Mouse (Mus musculus): ENCODE results near the gene Cse1l. TPM values are rescaled to one million over a fixed set of nuclear protein-coding genes. Genes with fewer than 3 reads are reported as not detected.

Gene Cse1l
- total RNA-seq, 2 experiments from 2014 or later: 137 to 146 TPM

DNA sequence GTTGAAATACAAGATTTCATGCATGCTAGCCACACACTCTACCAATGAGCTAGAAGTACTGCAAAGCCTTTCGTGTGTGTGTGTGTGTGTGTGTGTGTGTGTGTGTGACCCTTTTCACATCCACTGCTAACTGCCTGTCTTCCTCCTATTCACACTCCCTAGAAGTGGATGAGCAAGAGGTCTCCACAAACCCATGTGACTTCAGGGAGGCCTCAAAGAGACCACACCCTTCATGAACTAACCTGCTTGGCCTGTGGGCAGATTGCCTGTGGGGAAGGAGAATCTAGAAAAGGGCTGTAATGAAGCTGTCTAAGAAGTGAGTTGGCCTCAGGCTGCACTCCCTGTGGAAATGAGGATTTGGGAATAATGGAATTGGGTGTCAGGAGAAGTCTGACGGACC, 6.7 kb upstream of the Cse1l start:
- ATAC-seq (replicated peaks; ENCODE audit: low FRiP score, low TSS enrichment, poor library complexity, severe bottlenecking): no peak

DNA sequence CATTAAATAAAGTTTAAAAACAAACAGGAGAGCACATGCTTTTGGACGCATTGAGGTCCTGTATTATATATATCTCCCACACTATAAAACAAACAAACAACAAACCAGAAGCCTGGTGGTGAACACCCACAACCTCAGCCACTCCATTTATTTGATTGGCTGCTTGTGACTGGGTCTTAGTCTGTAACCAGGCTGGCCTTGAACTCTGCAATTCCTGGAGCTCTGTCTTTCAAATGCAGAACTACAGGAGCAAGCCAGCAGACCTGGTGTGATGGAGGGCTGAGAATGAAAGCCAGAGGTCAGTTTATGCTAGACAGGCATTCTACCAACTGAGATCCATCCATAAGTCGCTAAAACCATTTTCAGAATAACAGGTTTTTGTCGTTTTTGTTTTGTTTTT, 6.1 kb upstream of the Cse1l start:
- no peak for ATAC-seq (replicated peaks; ENCODE audit: low FRiP score, low TSS enrichment, poor library complexity, severe bottlenecking)

DNA sequence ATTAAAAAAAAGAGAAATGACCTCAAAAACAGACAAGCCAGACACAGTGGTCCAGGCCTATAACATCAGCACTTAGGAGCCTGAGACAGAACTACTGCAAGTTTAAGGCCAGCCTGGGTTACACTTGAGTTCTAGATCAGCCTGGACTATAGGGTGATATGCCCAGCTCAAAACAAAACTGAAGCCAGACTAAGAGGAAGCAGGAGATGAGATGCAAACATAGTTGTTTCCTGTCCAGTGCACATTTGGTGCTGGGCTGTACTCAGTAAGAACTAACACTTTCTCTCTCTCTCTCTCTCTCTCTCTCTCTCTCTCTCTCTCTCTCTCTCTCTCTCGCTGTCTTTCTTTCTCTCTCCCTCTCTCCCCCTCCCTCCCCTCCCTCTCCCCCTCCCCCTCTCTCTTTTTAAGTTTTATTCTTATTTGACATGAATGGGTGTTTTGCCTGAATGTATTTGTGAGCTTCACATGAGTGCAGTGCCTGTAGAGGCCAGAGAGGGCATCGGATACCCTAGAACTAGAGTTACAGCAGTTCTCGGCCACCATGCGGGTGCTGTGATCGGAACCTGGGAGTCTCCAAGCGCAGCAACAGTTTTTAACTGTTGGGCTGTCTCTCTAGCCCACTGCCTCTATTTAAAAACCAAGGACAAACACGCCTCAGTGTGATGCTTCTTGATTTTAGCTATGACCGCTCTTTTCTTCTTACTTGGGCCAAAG, 4.9 kb upstream of the Cse1l start:
- no peak for ATAC-seq (replicated peaks; ENCODE audit: low FRiP score, low TSS enrichment, poor library complexity, severe bottlenecking)

DNA sequence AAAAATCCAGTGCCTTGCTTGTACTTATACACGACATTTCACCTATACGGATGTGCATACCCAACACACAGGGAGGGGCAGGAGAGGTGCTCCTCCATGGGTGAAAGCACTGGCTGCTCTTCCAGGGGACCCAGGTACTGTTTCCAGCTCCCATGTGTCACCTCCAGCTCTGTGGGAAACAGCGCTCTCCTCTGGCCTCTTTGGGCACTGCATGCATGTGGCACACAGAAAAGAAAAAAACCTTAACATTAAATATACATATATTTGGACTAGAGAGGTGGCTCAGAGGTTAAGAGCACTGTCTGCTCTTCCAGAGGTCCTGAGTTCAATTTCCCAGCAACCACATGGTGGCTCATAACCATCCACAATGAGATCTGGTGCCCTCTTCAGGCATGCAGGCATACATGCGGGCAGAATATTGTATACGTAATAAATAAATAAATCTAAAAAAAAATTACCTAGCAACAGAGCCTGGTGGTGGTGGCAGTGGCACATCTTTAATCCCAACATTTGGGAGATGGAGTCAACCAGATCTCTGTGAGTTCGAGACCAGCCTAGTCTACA, 2.0 kb upstream of the Cse1l start:
- no peak for ATAC-seq (replicated peaks; ENCODE audit: low FRiP score, low TSS enrichment, poor library complexity, severe bottlenecking)

DNA sequence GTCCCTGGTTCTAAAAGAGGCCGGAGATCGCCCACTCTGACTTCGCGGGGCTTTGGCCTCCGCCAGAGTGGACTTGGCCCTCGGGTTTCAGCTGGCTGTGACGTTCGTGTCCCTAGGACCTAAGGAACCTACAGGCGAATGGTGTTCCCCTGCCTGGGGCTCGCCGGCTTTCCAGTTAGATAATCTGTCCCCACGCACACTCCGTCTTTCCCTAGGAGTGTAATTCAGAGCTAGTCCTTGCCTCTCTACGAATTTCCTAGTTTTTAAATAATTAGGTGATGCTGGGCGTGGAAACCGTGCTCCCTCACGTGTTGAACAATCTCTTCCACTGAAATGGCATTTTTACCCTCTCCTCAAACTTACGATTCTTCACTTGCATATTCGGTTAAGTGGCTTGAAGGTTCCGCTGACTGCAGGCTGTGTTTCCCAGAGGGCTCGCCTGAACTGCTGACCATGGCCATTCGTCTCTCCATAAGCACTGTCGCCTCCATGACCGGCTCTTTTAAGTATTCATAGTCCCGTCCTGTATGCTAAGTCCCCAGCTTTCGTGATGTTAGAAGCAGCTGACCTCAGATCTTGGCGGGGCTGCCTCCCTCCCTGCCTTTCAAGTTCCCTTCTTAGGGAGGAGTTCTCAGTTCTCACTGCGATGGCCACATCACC, 813 bp downstream of the Cse1l start:
- ATAC-seq (replicated peaks; ENCODE audit: low FRiP score, low TSS enrichment, poor library complexity, severe bottlenecking): peak; percentile 10; the same call in 1 of the 2 replicates

DNA sequence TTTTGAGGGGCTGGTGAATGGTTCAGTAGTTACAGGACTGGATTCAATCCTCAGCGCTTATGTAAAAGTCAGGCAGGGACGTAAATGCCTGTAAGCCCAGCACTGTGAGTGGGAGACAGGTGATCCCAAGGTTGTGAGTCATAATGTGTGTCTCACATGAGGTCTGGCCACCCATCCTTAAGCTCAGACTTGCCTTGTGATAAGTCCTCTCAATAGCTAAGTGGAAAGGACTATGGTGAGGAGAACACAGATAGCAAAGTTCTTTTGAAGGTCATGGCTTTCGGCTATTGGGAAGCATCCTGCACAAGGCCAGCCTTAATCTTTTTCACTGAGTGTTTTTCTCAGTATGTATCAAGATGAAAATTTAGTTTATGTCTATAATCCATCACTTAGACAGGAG, 3.9 kb downstream of the Cse1l start:
- no peak for ATAC-seq (replicated peaks; ENCODE audit: low FRiP score, low TSS enrichment, poor library complexity, severe bottlenecking)

DNA sequence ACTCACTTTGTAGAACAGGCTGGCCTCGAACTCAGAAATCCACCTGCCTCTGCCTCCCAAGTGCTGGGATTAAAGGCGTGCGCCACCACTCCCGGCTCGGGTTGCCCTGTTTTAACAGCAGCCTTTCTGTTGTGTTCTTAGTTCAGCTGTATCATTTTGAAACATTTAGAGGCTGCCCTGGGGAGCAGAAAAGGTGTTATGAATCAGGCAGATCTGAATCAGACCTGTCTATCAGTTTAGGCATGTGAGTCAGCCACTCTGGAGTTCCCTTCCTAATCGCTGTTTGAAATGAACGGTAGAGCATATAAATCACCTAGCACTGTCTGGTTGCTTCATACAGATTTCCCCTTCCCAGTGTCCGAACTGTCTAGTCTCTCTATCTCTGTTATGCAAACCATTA, 4.7 kb downstream of the Cse1l start:
- ATAC-seq (replicated peaks; ENCODE audit: low FRiP score, low TSS enrichment, poor library complexity, severe bottlenecking): no peak

DNA sequence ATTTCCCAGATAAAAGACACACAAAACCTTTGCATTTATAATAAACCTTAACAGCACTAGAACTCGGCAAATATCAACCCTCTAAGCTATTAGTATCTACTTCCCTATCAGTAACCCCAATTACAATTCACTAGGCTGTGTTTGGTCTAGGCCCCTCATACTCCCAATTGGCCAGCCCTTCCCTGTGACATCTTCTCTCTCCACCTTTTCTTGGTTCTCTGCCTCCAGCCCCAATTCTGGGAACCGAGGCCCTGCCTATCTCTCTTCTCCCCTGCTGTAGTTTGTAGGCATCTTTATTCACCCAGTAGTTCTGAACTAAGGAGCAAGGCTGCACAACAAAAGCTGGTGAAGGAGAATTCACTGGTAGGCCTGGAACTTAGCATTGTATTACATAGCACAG, 18.1 kb downstream of the Cse1l start:
- no peak for ATAC-seq (replicated peaks; ENCODE audit: low FRiP score, low TSS enrichment, poor library complexity, severe bottlenecking)

DNA sequence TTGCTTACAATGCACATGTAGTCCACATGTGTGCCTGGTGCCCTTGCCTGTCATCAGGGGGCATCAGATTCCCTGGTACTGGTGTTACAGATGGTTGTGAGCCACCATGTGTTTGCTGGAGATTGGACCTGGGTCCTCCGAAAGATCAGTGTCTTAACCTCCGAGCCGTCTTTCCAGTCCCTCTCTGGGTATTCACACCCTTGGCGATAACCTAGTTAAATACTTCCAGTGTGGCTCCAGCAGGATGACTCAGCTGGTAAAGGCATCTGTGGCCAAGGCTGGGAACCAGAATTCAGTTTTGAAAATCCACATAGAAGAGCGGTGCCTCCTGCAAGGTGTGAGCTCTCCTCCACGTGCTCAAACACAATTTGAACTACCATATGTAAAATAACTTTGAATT, 28.1 kb downstream of the Cse1l start:
- ATAC-seq (replicated peaks; ENCODE audit: low FRiP score, low TSS enrichment, poor library complexity, severe bottlenecking): no peak

DNA sequence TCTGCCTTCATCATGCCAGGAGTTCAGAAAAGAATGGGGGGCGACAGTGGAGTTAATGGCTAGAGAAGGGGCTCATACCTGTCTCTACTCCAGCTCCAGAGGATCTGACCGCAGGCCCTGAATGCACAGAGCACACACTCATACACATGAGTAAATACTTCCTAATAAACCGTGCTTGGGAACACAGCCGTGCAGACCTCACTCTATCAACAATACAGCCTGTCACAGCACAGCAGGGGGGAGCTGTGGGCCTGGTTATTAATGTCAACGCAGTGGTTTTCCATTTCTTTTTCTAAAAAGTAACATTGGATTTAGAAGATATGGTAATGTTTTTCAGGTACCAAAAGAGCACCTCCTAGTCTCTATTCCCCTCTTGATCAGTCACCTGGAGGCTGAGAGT, 28.6 kb downstream of the Cse1l start:
- no peak for ATAC-seq (replicated peaks; ENCODE audit: low FRiP score, low TSS enrichment, poor library complexity, severe bottlenecking)

DNA sequence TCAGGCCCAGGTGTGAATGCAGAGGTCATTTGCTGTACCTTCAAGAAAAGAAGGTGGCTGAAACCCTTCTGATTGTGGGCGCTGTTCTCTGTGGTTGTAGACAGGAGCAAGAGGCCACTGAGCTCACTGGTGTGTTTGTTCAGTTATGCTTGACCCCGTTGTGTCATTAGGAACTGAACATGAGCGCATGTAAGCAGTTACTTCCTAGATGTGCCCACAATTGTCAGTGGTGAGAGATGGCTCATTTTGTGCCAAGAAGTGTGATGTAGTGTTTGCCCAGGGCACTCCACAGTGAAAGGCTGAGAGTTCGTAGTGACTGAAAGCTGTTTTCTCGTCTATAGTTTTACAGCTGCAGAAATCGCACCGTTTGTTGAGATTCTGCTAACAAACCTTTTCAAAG, 29.7 kb downstream of the Cse1l start:
- no peak for ATAC-seq (replicated peaks; ENCODE audit: low FRiP score, low TSS enrichment, poor library complexity, severe bottlenecking)

DNA sequence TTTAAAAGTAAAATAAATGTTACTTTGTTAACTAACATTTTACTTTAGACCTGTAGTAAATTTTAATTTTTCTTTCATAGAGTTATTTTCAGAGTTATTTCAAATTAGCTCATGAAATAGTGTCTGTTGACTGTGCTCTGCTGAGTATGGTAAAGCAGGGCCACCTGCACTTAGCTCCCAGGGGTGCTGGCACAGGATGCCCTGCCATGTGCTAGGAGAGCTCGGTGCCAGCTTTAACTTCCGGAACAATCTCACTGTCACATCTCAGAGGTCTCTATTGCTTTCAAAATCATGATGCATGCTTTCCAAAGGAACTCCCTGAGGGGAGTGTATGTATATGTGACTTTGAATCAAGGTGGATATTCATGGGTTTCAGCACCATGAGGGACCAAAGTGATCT, 30.3 kb downstream of the Cse1l start:
- no peak for ATAC-seq (replicated peaks; ENCODE audit: low FRiP score, low TSS enrichment, poor library complexity, severe bottlenecking)

DNA sequence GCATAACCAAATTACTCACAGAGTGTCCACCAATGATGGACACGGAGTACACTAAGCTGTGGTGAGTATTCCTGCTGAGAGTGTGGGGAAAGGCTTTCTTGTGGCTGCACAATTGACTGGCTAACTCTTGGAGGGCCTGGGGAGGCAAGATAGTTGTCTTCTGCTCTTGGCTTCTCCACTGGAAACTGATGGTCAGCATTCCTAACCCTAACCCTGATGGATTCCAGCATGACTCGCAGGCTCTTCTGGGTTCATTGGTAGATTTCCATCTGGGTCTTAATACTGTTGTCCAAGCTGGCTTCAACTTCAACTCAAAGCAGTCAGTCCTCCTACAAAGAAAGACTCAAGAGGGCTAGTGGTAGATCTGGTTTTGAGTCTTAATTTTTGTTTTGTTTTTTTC, 37.3 kb downstream of the Cse1l start:
- no peak for ATAC-seq (replicated peaks; ENCODE audit: low FRiP score, low TSS enrichment, poor library complexity, severe bottlenecking)

DNA sequence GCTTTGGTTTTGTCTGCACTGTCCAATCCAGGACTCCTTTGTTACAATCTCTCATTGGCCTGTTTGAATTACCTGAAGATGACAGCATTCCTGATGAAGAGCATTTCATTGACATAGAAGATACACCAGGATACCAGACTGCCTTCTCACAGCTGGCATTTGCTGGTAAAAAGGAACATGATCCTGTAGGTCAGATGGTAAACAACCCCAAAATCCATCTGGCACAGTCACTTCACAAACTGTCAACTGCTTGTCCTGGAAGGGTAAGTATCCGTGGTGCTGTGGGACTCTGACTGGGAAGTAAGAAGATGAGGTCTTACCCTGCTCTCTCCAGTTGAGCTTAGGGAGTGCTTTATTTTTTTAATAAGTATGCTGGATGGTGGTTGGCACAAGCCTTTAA, 38.5 kb downstream of the Cse1l start:
- ATAC-seq (replicated peaks; ENCODE audit: low FRiP score, low TSS enrichment, poor library complexity, severe bottlenecking): no peak

DNA sequence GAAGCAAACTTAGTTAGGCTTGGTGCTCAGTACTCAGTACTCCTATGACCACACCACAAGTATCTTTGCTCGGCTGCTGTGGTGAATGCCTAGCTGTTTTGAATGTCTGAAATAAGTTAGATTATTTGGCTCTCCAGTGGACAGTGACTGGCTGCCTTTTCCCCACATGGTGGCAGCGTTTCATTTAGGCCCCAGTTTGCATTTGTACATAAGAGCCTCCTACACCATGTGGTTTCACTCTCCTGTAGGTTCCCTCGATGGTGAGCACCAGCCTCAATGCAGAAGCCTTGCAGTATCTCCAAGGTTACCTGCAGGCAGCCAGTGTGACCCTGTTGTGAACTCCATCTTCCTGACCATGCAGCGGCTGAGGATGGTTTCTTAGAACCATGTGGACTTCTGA, 39.6 kb downstream of the Cse1l start:
- peak; percentile 49 for ATAC-seq (replicated peaks; ENCODE audit: low FRiP score, low TSS enrichment, poor library complexity, severe bottlenecking)

DNA sequence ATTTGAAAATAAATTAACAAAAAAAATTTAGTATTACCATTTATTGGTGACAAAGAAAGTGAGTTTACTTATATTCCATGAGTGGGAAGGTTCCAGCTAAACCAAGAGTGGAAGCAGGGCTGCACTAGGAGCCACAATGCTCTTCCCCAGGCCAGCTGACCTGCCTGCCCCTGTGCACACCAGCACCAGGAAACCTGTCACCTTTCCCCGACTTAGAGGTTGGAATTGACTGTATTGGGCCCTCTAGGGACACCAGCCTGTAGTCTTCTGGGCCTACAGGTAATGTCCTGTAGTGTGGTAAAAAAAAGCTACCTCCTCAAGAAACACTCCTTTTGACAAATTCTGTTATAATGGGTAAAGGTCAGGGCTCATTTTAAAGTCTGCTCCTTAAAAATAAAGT, 42.4 kb downstream of the Cse1l start:
- ATAC-seq (replicated peaks; ENCODE audit: low FRiP score, low TSS enrichment, poor library complexity, severe bottlenecking): no peak

DNA sequence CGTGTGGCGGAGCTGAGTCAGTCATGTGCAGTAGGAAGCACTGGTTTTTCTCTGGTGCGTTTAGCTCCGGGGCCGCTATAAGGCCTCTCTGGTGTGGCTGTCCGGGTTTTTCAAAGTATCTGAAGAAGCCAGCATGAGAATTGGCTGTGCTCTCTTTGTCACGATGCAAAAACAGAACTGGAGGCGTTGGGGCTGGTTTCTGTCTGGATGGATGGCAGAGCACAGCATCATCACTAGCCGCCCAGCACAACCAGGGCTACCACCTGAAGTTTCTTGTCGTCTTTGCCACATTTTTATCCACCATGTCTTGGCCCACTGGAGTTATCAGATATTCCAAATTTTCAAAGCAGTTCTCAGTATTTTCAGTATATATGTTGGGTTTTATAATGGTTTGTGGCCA, 43.1 kb downstream of the Cse1l start:
- ATAC-seq (replicated peaks; ENCODE audit: low FRiP score, low TSS enrichment, poor library complexity, severe bottlenecking): no peak

DNA sequence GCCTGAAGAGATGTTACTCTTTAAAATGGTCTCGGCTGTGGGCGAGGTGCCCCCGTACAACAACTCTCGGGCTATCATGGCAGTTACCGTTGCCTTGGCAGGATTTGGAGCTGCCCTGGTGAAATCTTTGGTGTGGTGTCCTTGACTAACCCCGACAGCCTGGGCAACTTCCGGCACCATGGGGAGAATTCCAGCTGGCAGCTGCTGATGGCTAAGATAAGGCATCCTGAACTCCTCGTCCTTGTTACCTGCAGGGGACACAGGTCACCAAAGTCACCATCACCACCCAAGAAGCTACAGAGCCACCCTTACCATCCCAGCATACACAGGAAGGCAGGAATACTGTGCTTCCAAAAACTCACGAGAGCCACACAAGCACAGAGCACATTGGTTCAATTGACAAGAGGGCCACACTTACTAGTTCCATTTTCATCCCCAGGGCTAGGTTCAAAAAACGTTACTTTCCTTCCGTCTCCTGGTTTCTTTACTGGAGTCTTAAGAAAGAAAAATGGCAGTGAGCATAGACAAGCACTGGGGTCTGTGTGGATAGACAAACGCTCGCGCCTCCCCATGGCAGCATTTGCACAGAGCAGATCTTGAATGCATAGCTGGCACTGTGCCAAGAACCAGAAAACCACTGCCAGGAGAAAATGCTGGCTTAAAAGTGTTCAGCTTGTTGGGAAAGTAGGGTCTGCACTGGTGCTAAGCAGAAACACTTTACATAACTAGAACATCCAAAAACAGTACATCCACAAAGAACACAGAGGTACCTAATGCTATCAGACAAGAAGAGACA, 45.2 kb downstream of the Cse1l start:
- ATAC-seq (replicated peaks; ENCODE audit: low FRiP score, low TSS enrichment, poor library complexity, severe bottlenecking): no peak

DNA sequence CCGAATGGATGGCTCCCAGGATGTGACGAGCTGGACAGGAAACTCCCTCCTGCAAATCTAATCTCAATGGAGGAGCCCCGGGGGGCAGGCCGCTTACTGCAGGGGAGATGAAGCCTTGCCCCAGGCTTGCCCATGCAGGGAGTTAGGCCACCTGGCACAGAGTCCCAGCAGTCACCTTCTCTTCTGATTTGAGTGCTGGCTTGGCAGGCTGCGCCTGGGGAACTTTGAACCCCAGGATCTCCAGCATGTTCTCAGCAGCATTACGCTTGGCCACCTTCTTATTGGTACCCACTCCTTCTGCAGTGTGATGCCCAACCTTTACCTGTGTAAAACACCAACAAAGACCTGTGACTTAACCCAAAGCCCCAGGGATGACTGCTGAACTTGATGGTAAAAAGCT, 46.3 kb downstream of the Cse1l start:
- ATAC-seq (replicated peaks; ENCODE audit: low FRiP score, low TSS enrichment, poor library complexity, severe bottlenecking): no peak

DNA sequence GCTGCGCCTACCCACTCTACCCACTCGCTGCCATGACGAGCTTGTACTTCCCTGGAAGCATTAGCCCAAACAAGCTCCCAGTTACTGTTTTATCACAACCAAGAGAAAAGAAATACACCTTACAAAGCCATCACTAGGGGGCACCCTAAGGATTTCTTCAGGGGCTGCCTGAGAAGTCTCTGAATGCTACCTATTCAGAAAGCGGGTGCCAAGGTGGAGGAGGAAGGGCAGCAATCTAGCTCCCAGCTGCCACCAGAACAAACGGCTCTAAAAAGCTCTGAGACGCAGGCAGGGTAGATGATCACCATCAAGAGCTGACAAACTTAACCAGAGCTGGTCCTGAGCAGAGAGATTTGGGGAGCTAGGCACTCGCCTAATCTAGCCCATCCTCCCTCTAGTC, 51.0 kb downstream of the Cse1l start:
- peak; percentile 50; the same call in 1 of the 2 replicates for ATAC-seq (replicated peaks; ENCODE audit: low FRiP score, low TSS enrichment, poor library complexity, severe bottlenecking)

All from megakaryocyte-erythroid progenitor cell, adult 5-6 weeks (primary cell).